Mouse (Mus musculus) heart, embryonic 15.5 days (tissue): Measurements from ENCODE around the gene Rapgef3. TPM values are rescaled to one million over a fixed set of nuclear protein-coding genes. Genes with fewer than 3 reads are reported as not detected.

Experiments
- ATAC-seq: fragments of 200-750 bp; cut with Nextera tagmentation; replicated peaks from 2 replicates; pipeline ENCODE4 v1.8.0; 2017; ENCODE audit warnings: low read depth, moderate TSS enrichment; ENCODE audit not compliant: insufficient number of reproducible peaks, insufficient read depth, low FRiP score
- H3K27ac ChIP-seq: fragments of 300-500 bp; sonication (generic); 2 replicates; pipeline ENCODE4 v1.5.1; 2015; ENCODE audit warnings: mild to moderate bottlenecking, inconsistent platforms
- H3K27me3 ChIP-seq: fragments of 300-500 bp; sonication (generic); 2 replicates; pipeline ENCODE4 v1.6.1; 2015; ENCODE audit warnings: inconsistent platforms
- H3K36me3 ChIP-seq: fragments of 300-500 bp; sonication (generic); 2 replicates; pipeline ENCODE4 v1.6.1; 2015; ENCODE audit warnings: mild to moderate bottlenecking, inconsistent platforms
- H3K4me1 ChIP-seq: fragments of 300-500 bp; sonication (generic); replicated peaks from 2 replicates; pipeline ENCODE4 v1.6.1; 2015; ENCODE audit warnings: inconsistent platforms
- H3K4me2 ChIP-seq: fragments of 300-500 bp; sonication (generic); 2 replicates; pipeline ENCODE4 v1.6.1; 2015; ENCODE audit warnings: inconsistent platforms, mild to moderate bottlenecking, moderate library complexity
- H3K4me3 ChIP-seq: fragments of 300-500 bp; sonication (generic); 2 replicates; pipeline ENCODE4 v1.5.1; 2015; ENCODE audit warnings: mild to moderate bottlenecking, inconsistent platforms
- H3K9ac ChIP-seq: fragments of 300-500 bp; sonication (generic); 2 replicates; pipeline ENCODE4 v1.6.1; 2015; ENCODE audit warnings: mild to moderate bottlenecking, inconsistent platforms
- H3K9me3 ChIP-seq: fragments of 300-500 bp; sonication (generic); replicated peaks from 2 replicates; pipeline ENCODE4 v1.6.1; 2016; ENCODE audit warnings: inconsistent platforms
- WGBS: fragments of 180-500 bp; shearing (Covaris S2); methylation state at CpG from one replicate; pipeline ENCODE4 v1.1.7; 2015; ENCODE audit warnings: mixed read lengths; 5-methylcytosine and 5-hydroxymethylcytosine counted together
- polyA plus RNA-seq: library from polyadenylated mRNA; unstranded; fragments of >200 nt; fragmentation: Nextera tagmentation; extraction: Ambion mirVana; gene quantifications from 2 replicates; pipeline ENCODE4 v1.2.1, GENCODE M21; 2015

The Rapgef3 gene
- polyA plus RNA-seq, 1 experiment from 2014 or later: 20.0 TPM

- H3K4me3 ChIP-seq: peak overlapping the region; percentile 54
- H3K27ac ChIP-seq: peak overlapping the region; percentile 87
- H3K36me3 ChIP-seq: no peaks in the 10 kb centered on the region
- H3K27me3 ChIP-seq: no peaks in the 10 kb centered on the region
- no peaks in the 10 kb centered on the region for H3K9me3 ChIP-seq
- peaks cover 49% of the 10 kb centered on the region for H3K4me1 ChIP-seq
- WGBS: 14% methylated on average over 23 of the region's 23 CpGs
- ATAC-seq: no peak
- H3K4me2 ChIP-seq: peak overlapping the region; percentile 95
- H3K9ac ChIP-seq: peak overlapping the region; percentile 70
Observed at GRCm38 (mm10) chr15:97766594-97767279, 1.0 kb downstream of the Rapgef3 start.

- no peak for ATAC-seq
- Histone ChIP-seq H3K36me3 (no peaks in the 10 kb centered on the region), H3K4me2 (peak overlapping the region; percentile 95), H3K4me1 (peaks cover 45% of the 10 kb centered on the region), H3K4me3 (peak overlapping the region; percentile 54), H3K27ac (peak overlapping the region; percentile 87; the same call in 1 of the 2 replicates), H3K9ac (peak overlapping the region; percentile 70), H3K27me3 (no peaks in the 10 kb centered on the region), H3K9me3 (no peaks in the 10 kb centered on the region)
- 25% methylated on average over 8 of the region's 8 CpGs for WGBS
Observed at GRCm38 (mm10) chr15:97766194-97766593, 1.6 kb downstream of the Rapgef3 start.

GRCm38 (mm10) chr15:97765090-97765794 is 2.5 kb downstream of the Rapgef3 start:
- Histone ChIP-seq H3K9me3 (no peaks in the 10 kb centered on the region), H3K4me3 (peak overlapping the region; percentile 54), H3K9ac (no peak overlapping the region), H3K27me3 (no peaks in the 10 kb centered on the region), H3K4me1 (peaks cover 45% of the 10 kb centered on the region), H3K36me3 (no peaks in the 10 kb centered on the region), H3K4me2 (peak overlapping the region; percentile 95), H3K27ac (no peak overlapping the region)
- 46% methylated on average over 13 of the region's 13 CpGs for WGBS
- ATAC-seq: no peak

GRCm38 (mm10) chr15:97764532-97764931 is 3.2 kb downstream of the Rapgef3 start:
- no peak overlapping the region for H3K9ac ChIP-seq
- H3K4me2 ChIP-seq: 0 out of 2 replicates have a peak overlapping the region, but pooled peaks have one; percentile 95
- no peak overlapping the region for H3K4me3 ChIP-seq
- no peaks in the 10 kb centered on the region; the same call in 1 of the 2 replicates for H3K36me3 ChIP-seq
- 70% methylated on average over 2 of the region's 2 CpGs for WGBS
- H3K9me3 ChIP-seq: no peaks in the 10 kb centered on the region
- peaks cover 45% of the 10 kb centered on the region for H3K4me1 ChIP-seq
- H3K27ac ChIP-seq: no peak overlapping the region
- H3K27me3 ChIP-seq: no peaks in the 10 kb centered on the region
- no peak for ATAC-seq

- Histone ChIP-seq H3K9ac (no peak overlapping the region), H3K4me2 (no peak overlapping the region), H3K27me3 (no peaks in the 10 kb centered on the region), H3K4me1 (peaks cover 41% of the 10 kb centered on the region), H3K36me3 (peaks cover 3% of the 10 kb centered on the region; the same call in 1 of the 2 replicates), H3K27ac (no peak overlapping the region), H3K9me3 (no peaks in the 10 kb centered on the region), H3K4me3 (no peak overlapping the region)
- no peak for ATAC-seq
- WGBS: 65% methylated on average over 9 of the region's 9 CpGs
Observed at GRCm38 (mm10) chr15:97763256-97764049, 4.3 kb downstream of the Rapgef3 start.

GRCm38 (mm10) chr15:97762733-97763132 is 5.0 kb downstream of the Rapgef3 start:
- Histone ChIP-seq H3K9ac (no peak overlapping the region), H3K36me3 (peaks cover 3% of the 10 kb centered on the region; the same call in 1 of the 2 replicates), H3K4me1 (peaks cover 35% of the 10 kb centered on the region), H3K27me3 (no peaks in the 10 kb centered on the region), H3K4me3 (no peak overlapping the region), H3K27ac (no peak overlapping the region), H3K4me2 (no peak overlapping the region), H3K9me3 (no peaks in the 10 kb centered on the region)
- no peak for ATAC-seq
- WGBS: 49% methylated on average over 9 of the region's 9 CpGs

GRCm38 (mm10) chr15:97761438-97761837 is 6.3 kb downstream of the Rapgef3 start:
- WGBS: 63% methylated on average over 13 of the region's 13 CpGs
- Histone ChIP-seq H3K27ac (no peak overlapping the region), H3K27me3 (no peaks in the 10 kb centered on the region), H3K9me3 (no peaks in the 10 kb centered on the region), H3K4me1 (peaks cover 23% of the 10 kb centered on the region), H3K36me3 (peaks cover 3% of the 10 kb centered on the region; the same call in 1 of the 2 replicates), H3K4me2 (no peak overlapping the region), H3K4me3 (no peak overlapping the region), H3K9ac (no peak overlapping the region)
- ATAC-seq: no peak

GRCm38 (mm10) chr15:97760952-97761351 is 6.8 kb downstream of the Rapgef3 start:
- Histone ChIP-seq H3K27me3 (no peaks in the 10 kb centered on the region), H3K36me3 (peaks cover 3% of the 10 kb centered on the region; the same call in 1 of the 2 replicates), H3K4me1 (peaks cover 20% of the 10 kb centered on the region), H3K9ac (no peak overlapping the region), H3K4me2 (no peak overlapping the region), H3K9me3 (no peaks in the 10 kb centered on the region), H3K4me3 (no peak overlapping the region), H3K27ac (no peak overlapping the region)
- no peak for ATAC-seq
- 73% methylated on average over 5 of the region's 5 CpGs for WGBS

- no peak overlapping the region for H3K9ac ChIP-seq
- H3K4me2 ChIP-seq: no peak overlapping the region
- H3K27ac ChIP-seq: no peak overlapping the region
- H3K36me3 ChIP-seq: peaks cover 3% of the 10 kb centered on the region; the same call in 1 of the 2 replicates
- H3K9me3 ChIP-seq: no peaks in the 10 kb centered on the region
- 87% methylated on average over 9 of the region's 9 CpGs for WGBS
- peaks cover 24% of the 10 kb centered on the region for H3K4me1 ChIP-seq
- H3K27me3 ChIP-seq: no peaks in the 10 kb centered on the region
- no peak overlapping the region for H3K4me3 ChIP-seq
- ATAC-seq: no peak
Observed at GRCm38 (mm10) chr15:97760006-97760405, 7.8 kb downstream of the Rapgef3 start.

- Histone ChIP-seq H3K4me2 (no peak overlapping the region), H3K27me3 (no peaks in the 10 kb centered on the region), H3K4me3 (no peak overlapping the region), H3K9me3 (no peaks in the 10 kb centered on the region), H3K27ac (no peak overlapping the region), H3K4me1 (peaks cover 38% of the 10 kb centered on the region), H3K9ac (no peak overlapping the region), H3K36me3 (peaks cover 3% of the 10 kb centered on the region; the same call in 1 of the 2 replicates)
- 44% methylated on average over 8 of the region's 8 CpGs for WGBS
- ATAC-seq: no peak
Observed at GRCm38 (mm10) chr15:97755361-97755760, 12.4 kb downstream of the Rapgef3 start.

- Histone ChIP-seq H3K4me2 (no peak overlapping the region), H3K36me3 (peaks cover 3% of the 10 kb centered on the region; the same call in 1 of the 2 replicates), H3K9ac (peak overlapping the region; percentile 28; the same call in 1 of the 2 replicates), H3K27me3 (no peaks in the 10 kb centered on the region), H3K4me3 (no peak overlapping the region), H3K27ac (peak overlapping the region; percentile 24; the same call in 1 of the 2 replicates), H3K9me3 (no peaks in the 10 kb centered on the region), H3K4me1 (peaks cover 47% of the 10 kb centered on the region)
- ATAC-seq: no peak; the same call in 1 of the 2 replicates
- 29% methylated on average over 6 of the region's 6 CpGs for WGBS
Observed at GRCm38 (mm10) chr15:97754476-97754875, 13.3 kb downstream of the Rapgef3 start.
